Mouse (Mus musculus) retina, embryonic 14.5 days (tissue): Measurements from ENCODE around the gene Wasf2.

ENCODE experiments used
- DNase-seq: peaks from one replicate; pipeline ENCODE4 v3.0.0-alpha.2; 2015; ENCODE audit warnings: low spot score

The Wasf2 gene

DNA sequence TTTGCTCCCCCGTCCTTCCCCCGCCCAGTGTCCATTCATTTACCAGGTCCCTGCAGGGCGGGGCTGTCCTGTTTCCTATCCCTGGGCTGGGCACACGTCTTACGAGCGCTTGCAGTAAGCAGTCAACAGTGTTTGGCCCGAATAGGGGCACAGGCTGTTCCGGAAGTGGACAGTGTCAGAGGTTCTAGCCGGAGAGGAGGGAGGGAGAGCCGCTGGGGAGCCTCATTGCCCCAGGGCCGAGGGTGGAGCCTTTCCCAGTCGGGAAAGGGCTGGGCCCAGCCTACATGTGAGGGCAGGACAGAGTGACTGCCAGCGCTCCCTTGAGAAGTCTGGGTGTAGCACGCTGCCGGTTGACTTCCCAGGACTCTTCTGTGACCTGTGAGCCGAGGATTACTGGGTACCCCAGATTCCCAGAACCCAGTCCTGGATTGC, 110.2 kb downstream of the Wasf2 start, which contains the start of gene Map3k6:
TSS of gene Map3k6 (plus strand) at position 329 of the 432 bp plus-strand sequence.
- peak; percentile 45 for DNase-seq

DNA sequence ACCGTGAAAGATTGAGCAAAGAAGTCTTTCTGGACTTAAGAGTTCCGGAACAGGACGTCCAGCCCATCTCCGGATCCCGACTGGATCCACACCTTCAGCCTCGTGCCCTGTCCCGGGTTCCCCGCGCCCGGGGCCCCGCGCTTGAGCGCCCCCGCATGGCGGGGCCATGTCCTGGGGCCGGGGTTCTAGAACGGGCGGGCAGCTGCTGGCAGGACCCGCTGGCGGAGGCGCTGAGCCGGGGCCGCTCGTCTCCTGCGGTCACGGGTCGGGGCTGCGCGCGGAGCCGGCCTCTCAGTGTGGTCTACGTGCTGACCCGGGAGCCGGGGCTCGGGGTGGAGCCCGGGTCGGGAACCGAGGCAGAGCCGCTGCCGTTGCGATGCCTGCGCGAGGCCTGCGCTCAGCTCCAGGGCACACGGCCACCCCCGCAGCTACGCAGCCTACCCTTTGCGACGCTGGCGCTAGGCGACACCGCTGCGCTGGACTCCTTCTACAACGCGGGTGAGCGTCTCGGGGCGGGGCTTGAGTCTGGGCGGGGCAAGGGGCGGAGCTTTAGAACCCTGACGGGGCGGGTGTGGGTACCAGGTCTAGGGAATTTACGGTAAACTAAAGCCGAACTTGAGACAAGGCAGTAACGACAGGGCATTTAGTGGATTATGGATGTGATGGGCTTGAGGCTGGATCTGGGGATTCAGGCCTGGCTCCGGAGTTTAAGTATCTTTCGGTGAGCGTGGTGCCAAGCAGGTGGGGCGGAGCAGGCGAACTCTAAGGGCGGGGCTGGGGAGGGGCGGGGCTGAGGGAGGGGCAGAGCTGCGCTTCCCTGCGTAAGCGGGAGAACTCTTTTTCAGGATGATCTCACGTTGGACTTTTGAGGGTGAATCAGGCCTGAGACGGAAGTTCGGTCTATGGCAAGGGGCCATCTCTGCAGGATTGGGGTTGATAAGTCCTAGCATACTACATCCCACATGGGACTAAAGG, 110.9 kb downstream of the Wasf2 start:
- DNase-seq: peak; percentile 85

DNA sequence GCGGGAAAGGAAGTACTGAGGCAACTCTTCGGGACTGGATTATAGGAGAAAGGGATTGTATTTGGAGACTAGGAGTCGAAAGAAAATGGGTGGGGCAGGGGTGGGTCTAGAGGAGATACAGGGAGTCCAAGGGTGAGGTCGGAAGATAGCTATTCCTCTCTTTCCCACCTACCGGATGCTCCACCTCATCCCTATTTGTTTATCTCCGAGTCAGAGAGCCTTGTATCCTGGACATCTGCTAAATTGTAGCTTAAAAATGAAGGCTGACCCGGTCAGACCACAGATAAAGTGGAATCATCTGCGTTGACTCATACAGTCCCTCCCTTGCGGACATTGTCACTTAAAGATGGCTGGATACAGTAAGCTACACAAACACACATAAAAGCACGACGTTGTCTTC, 111.6 kb downstream of the Wasf2 start:
- DNase-seq: no peak

DNA sequence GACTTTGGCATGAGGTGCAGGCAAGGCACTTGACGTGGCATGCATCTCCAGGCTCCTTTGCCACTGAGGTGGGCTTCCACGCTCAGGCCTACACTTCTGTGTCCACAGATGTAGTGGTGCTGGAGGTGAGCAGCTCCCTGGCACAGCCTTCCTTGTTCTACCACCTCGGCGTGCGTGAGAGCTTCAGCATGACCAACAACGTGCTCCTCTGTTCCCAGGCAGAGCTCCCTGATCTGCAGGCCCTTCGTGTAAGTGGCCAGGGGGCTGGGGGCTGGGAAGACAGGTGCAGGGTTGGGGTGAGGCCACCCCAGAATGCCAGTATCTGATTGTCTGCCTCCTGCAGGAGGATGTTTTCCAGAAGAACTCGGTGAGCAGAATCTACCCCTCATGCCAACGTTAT, 112.4 kb downstream of the Wasf2 start:
- no peak for DNase-seq

DNA sequence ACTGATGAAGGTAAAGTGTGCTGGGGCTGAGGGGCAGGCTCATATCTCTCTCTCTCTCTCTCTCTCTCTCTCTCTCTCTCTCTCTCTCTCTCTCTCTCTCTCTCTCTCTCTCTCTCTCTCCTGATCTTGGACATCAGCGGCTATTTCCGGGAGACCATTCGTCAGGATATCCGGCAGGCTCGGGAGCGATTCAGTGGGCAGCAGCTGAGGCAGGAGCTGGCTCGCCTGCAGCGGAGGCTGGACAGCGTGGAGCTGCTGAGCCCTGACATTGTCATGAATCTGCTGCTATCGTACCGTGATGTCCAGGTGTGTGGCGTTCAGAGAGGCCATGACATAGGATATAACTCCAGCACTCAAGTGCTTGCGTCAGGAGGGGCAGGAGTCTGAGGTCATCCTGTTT, 113.2 kb downstream of the Wasf2 start:
- no peak for DNase-seq

DNA sequence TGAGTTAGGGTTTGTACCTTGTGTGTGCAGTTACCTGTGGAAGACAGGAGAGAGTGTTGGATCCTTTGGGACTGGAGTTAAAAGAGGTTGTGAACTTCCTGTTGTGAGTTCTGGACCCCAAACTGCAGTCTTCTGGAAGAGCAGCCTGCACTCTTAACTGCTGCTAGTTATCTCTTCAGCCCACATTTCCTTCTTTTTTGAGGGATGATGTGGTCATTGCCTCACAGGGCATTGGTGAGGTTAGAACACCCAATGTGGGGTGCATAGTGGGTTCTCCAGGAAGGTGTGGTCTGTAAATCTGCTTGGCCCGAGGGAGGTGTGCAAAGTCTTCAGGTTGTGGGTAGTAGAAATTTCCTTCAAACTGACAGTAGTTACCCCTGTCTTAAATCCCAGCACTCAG, 114.0 kb downstream of the Wasf2 start:
- no peak for DNase-seq

DNA sequence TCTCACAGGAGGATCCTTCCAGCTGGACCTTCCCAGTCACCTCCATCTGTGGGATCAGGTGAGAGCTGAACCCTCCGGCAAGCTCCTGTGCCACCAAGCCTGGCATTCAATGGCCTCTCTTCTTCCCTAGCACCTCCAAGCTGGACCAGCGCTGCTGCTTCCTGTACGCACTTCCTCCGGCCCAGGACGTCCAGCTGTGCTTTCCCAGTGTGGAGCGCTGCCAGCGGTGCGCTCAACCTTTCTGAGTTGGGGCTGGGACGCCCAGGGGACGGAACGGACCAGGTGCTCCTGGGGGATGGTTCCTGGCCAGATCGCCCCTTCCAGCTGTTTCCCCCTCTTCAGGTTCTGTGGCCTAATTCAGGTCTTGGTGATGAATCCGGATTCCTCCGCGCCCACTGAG, 116.8 kb downstream of the Wasf2 start:
- no peak for DNase-seq

DNA sequence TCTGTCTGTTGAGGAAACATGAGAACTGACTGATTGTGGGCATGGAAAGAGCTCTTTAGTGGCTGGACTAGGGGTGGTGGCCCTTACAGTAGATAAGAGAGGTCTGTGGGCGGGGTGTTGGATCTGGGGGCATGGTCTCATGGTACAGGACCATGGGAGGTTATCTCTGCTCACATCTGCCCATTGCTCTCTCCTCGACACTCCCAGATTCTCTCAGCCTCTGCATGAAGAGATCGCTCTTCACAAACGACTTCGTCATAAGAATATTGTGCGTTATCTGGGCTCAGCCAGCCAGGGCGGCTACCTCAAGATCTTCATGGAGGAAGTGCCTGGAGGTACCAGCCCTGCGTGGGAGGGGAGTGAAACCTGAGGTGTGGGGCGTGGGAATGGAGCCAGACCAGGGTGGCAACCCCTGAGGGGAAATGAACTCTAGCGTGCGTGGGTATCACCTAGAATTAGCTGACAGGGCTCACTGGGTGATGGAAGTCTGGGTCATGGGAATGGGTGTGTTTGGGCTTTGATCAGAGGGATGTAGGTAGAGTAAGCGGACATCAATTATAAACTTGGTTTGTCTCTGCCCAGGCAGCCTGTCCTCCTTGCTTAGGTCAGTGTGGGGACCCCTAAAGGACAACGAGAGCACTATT, 117.6 kb downstream of the Wasf2 start:
- no peak for DNase-seq
